Mouse (Mus musculus): ENCODE measurements around the gene Cracr2a.

DNA sequence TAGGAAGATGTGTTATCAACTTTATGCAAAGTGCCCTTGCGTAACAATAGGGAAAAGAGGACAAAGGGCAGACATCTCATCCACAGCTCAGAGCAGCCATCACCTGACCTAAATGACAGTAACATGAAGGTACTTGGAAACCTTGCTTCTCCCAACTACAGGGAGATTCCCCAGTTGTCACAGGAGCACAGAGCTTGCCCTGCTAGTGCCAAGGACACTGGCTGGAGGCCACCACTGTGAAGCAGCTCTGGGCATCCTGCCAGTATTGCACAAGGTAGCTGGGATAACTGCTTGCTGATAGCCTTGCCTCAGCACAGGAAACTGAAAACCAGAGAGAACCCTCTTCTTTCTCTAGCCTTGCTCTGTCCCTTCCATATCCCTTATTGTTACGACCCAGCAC lies 31.7 kb upstream of the Cracr2a start:
- TF ChIP-seq CTCF (IDR thresholded peaks at IDR 0.05; ENCODE audit: control insufficient read depth, insufficient read depth, low read length) (no peak), POLR2A (IDR thresholded peaks at IDR 0.05; ENCODE audit: borderline replicate concordance, control insufficient read depth, low read depth, low read length) (no peak)

All from bone marrow, adult 2 months (tissue).